Mouse (Mus musculus) MEL (cell line): Measurements from ENCODE around the gene Mypop. TPM values are rescaled to one million over a fixed set of nuclear protein-coding genes. Genes with fewer than 3 reads are reported as not detected.

Experiments used
- DNase-seq: peaks from one replicate; pipeline ENCODE4 v3.0.0; 2011; ENCODE audit warnings: low read depth, low spot score
- H3K27ac ChIP-seq: 2 replicates; pipeline ENCODE4 v1.5.1; 2012; ENCODE audit warnings: low read depth, mild to moderate bottlenecking, control low read depth, low read length, moderate library complexity; ENCODE audit not compliant: control insufficient read depth
- H3K27me3 ChIP-seq, 2 experiments: fragments of 150-350 bp in 1 of 2; sonication (generic) in 1 of 2; 2 replicates each; pipeline ENCODE4 v1.6.1; 2012; ENCODE audit warnings: low read length in 2 of 2, mild to moderate bottlenecking in 2 of 2, improper control_type of control experiment in 1 of 2, moderate library complexity in 1 of 2; ENCODE audit not compliant: insufficient read depth in 2 of 2, control insufficient read depth in 1 of 2
- H3K36me3 ChIP-seq, 2 experiments: 2 replicates each; pipeline ENCODE4 v1.6.1; 2012 to 2014; ENCODE audit warnings: low read length in 2 of 2, improper control_type of control experiment in 1 of 2, inconsistent platforms in 1 of 2, mild to moderate bottlenecking in 1 of 2; ENCODE audit not compliant: insufficient read depth in 2 of 2, control insufficient read depth in 1 of 2
- H3K4me1 ChIP-seq, 2 experiments: fragments of 150-350 bp in 1 of 2; sonication (generic) in 1 of 2; 2 replicates each; pipeline ENCODE4 v1.6.1; 2012; ENCODE audit warnings: low read length in 2 of 2, improper control_type of control experiment in 1 of 2, mild to moderate bottlenecking in 1 of 2; ENCODE audit not compliant: insufficient read depth in 2 of 2, control insufficient read depth in 1 of 2
- H3K4me3 ChIP-seq, 2 experiments: fragments of 150-350 bp in 1 of 2; sonication (generic) in 1 of 2; 2 replicates each; pipeline ENCODE4 v1.5.1; 2012; ENCODE audit warnings: low read depth in 2 of 2, low read length in 2 of 2, mild to moderate bottlenecking in 2 of 2, moderate library complexity in 2 of 2, control low read depth in 1 of 2, improper control_type of control experiment in 1 of 2; ENCODE audit not compliant: control insufficient read depth in 1 of 2, insufficient read depth in 1 of 2
- H3K79me2 ChIP-seq: 2 replicates; pipeline ENCODE4 v1.6.1; 2012; ENCODE audit warnings: mild to moderate bottlenecking, low read length, moderate library complexity; ENCODE audit not compliant: control insufficient read depth, poor library complexity, insufficient read depth
- H3K9ac ChIP-seq: 2 replicates; pipeline ENCODE4 v1.6.1; 2012; ENCODE audit warnings: low read depth, mild to moderate bottlenecking, control low read depth, low read length, moderate library complexity; ENCODE audit not compliant: control insufficient read depth, poor library complexity, severe bottlenecking
- H3K9me3 ChIP-seq: fragments of 150-350 bp; sonication (generic); replicated peaks from 2 replicates; pipeline ENCODE4 v1.6.1; 2012; ENCODE audit warnings: mild to moderate bottlenecking, low read length, improper control_type of control experiment, moderate library complexity; ENCODE audit not compliant: insufficient read depth
- E2F4 ChIP-seq: IDR thresholded peaks from 2 replicates; pipeline ENCODE4 v1.6.1; 2011; ENCODE audit warnings: low read depth, low read length, improper control_type of control experiment, borderline replicate concordance
- ELF1 ChIP-seq: IDR thresholded peaks from 2 replicates; pipeline ENCODE4 v1.6.1; 2014; ENCODE audit warnings: low read depth, mild to moderate bottlenecking, inconsistent platforms, low read length, improper control_type of control experiment, moderate library complexity
- GABPA ChIP-seq: IDR thresholded peaks from 2 replicates; pipeline ENCODE4 v1.6.1; 2012; ENCODE audit warnings: low read depth, mild to moderate bottlenecking, inconsistent platforms, low read length, improper control_type of control experiment, moderate library complexity
- JUND ChIP-seq: IDR thresholded peaks from 2 replicates; pipeline ENCODE4 v1.6.1; 2011; ENCODE audit warnings: low read depth, mild to moderate bottlenecking, improper control_type of control experiment, low read length
- KAT2A ChIP-seq: conservative IDR thresholded peaks from 2 replicates; pipeline ENCODE4 v1.6.1; 2012; ENCODE audit warnings: low read depth, low read length, improper control_type of control experiment, inconsistent platforms
- MAZ ChIP-seq: IDR thresholded peaks from 2 replicates; pipeline ENCODE4 v1.6.1; 2012; ENCODE audit warnings: low read depth, mild to moderate bottlenecking, inconsistent platforms, low read length, improper control_type of control experiment
- MXI1 ChIP-seq: IDR thresholded peaks from 2 replicates; pipeline ENCODE4 v1.6.1; 2011; ENCODE audit warnings: mild to moderate bottlenecking, low read depth, low read length, improper control_type of control experiment
- MYB ChIP-seq: IDR thresholded peaks from 2 replicates; pipeline ENCODE4 v1.6.1; 2011; ENCODE audit warnings: mild to moderate bottlenecking, low read depth, low read length, improper control_type of control experiment
- MYC ChIP-seq: IDR thresholded peaks from 2 replicates; pipeline ENCODE4 v1.6.1; 2011; ENCODE audit warnings: low read depth, mild to moderate bottlenecking, low read length, improper control_type of control experiment, moderate library complexity
- NELFE ChIP-seq: IDR thresholded peaks from 2 replicates; pipeline ENCODE4 v1.6.1; 2011; ENCODE audit warnings: low read depth, low read length, improper control_type of control experiment
- POLR2A ChIP-seq, 2 experiments: IDR thresholded peaks; 2 replicates each; pipeline ENCODE4 v1.6.1; 2011 to 2012; ENCODE audit warnings: low read length in 2 of 2, mild to moderate bottlenecking in 2 of 2, control low read depth in 1 of 2, improper control_type of control experiment in 1 of 2, low read depth in 1 of 2, moderate library complexity in 1 of 2; ENCODE audit not compliant: control insufficient read depth in 1 of 2, insufficient read depth in 1 of 2, poor library complexity in 1 of 2
- POLR2AphosphoS2 ChIP-seq: IDR thresholded peaks from 2 replicates; pipeline ENCODE4 v1.6.1; 2011; ENCODE audit warnings: low read length, improper control_type of control experiment
- POLR2AphosphoS5 ChIP-seq: IDR thresholded peaks from 2 replicates; pipeline ENCODE4 v1.6.1; 2012; ENCODE audit warnings: low read depth, borderline replicate concordance, mild to moderate bottlenecking, inconsistent platforms, low read length, moderate library complexity, mixed read lengths
- RCOR1 ChIP-seq: IDR thresholded peaks from 2 replicates; pipeline ENCODE4 v1.6.1; 2012; ENCODE audit warnings: low read depth, mild to moderate bottlenecking, inconsistent platforms, low read length, improper control_type of control experiment
- TAL1 ChIP-seq: IDR thresholded peaks from 2 replicates; pipeline ENCODE4 v1.6.1; 2012; ENCODE audit warnings: mild to moderate bottlenecking, inconsistent platforms, low read length, moderate library complexity, mixed read lengths
- USF1 ChIP-seq: IDR thresholded peaks from 2 replicates; pipeline ENCODE4 v1.6.1; 2014; ENCODE audit warnings: low read depth, mild to moderate bottlenecking, inconsistent platforms, low read length, improper control_type of control experiment, moderate library complexity
- USF2 ChIP-seq, 2 experiments: IDR thresholded peaks; 2 replicates each; pipeline ENCODE4 v1.6.1; 2011 to 2012; ENCODE audit warnings: improper control_type of control experiment in 2 of 2, low read length in 2 of 2, borderline replicate concordance in 1 of 2, inconsistent platforms in 1 of 2, low read depth in 1 of 2, mild to moderate bottlenecking in 1 of 2; ENCODE audit not compliant: insufficient read depth in 1 of 2
- ZC3H11A ChIP-seq: IDR thresholded peaks from 2 replicates; pipeline ENCODE4 v1.6.1; 2012; ENCODE audit warnings: low read depth, mild to moderate bottlenecking, inconsistent platforms, low read length, improper control_type of control experiment
- ZMIZ1 ChIP-seq: IDR thresholded peaks from 2 replicates; pipeline ENCODE4 v1.6.1; 2012; ENCODE audit warnings: low read depth, mild to moderate bottlenecking, inconsistent platforms, low read length, improper control_type of control experiment, moderate library complexity
- ZNF384 ChIP-seq: IDR thresholded peaks from 2 replicates; pipeline ENCODE4 v1.6.1; 2012; ENCODE audit warnings: low read depth, mild to moderate bottlenecking, inconsistent platforms, low read length, improper control_type of control experiment
- polyA plus RNA-seq, 2 experiments: library from polyadenylated mRNA; stranded (reverse) in 1 of 2; unstranded in 1 of 2; fragments of >175 nt in 1 of 2; fragments of >200 nt in 1 of 2; gene quantifications; 2 replicates each; pipeline versions ENCODE4 v1.2.1 to v1.2.4; 2012; ENCODE audit warnings: low replicate concordance in 2 of 2, low read depth in 1 of 2; ENCODE audit not compliant: insufficient read length in 2 of 2, insufficient read depth in 1 of 2, missing spikeins in 1 of 2
- total RNA-seq: library from RNA; depleted of rRNA; stranded (reverse); fragments of 300-350 nt; gene quantifications from 2 replicates; pipeline ENCODE4 v1.2.3, GENCODE M21; 2012

Mypop gene
- total and polyA plus RNA-seq, 3 experiments, result 1.2 to 6.5 TPM; not detected in 1

GRCm38 (mm10) chr7:19017909-19018308 is 26.9 kb downstream of the Mypop start:
- H3K36me3 ChIP-seq, result no peaks in the 10 kb centered on the region
- H3K27ac ChIP-seq, result no peak overlapping the region
- H3K9ac ChIP-seq, result no peak overlapping the region
- peaks cover 2 to 6% of the 10 kb centered on the region in 2 experiments; a peak in 3 of 4 replicates for H3K27me3 ChIP-seq
- H3K9me3 ChIP-seq, result no peaks in the 10 kb centered on the region
- no peaks in the 10 kb centered on the region for H3K4me1 ChIP-seq
- no peak for TF ChIP-seq MYB
- no peak for TF ChIP-seq JUND
- no peak for TF ChIP-seq KAT2A
- no peak for TF ChIP-seq POLR2AphosphoS2
- TF ChIP-seq ZMIZ1, result no peak
- DNase-seq, result no peak
- H3K79me2 ChIP-seq, result no peaks in the 10 kb centered on the region
- H3K4me3 ChIP-seq, result no peak overlapping the region

GRCm38 (mm10) chr7:19021048-19021447 is 30.0 kb downstream of the Mypop start:
- Histone ChIP-seq H3K27me3 (peaks cover 2 to 6% of the 10 kb centered on the region in 2 experiments; a peak in 3 of 4 replicates), H3K4me3 (no peak overlapping the region), H3K36me3 (peaks cover 0 to 10% of the 10 kb centered on the region in 2 experiments; a peak in 2 of 4 replicates), H3K9me3 (no peaks in the 10 kb centered on the region), H3K4me1 (peaks cover 4 to 8% of the 10 kb centered on the region in 2 experiments), H3K9ac (no peak overlapping the region), H3K27ac (no peak overlapping the region), H3K79me2 (peaks cover 18% of the 10 kb centered on the region)
- TF ChIP-seq KAT2A (no peak), USF2 (IDR thresholded peaks at IDR 0.05; ENCODE audit: borderline replicate concordance in 1 of 2, insufficient read depth in 1 of 2, low read depth in 1 of 2, low read length in 2 of 2) (no peak), NELFE (no peak), ZNF384 (no peak), ELF1 (no peak), ZC3H11A (no peak), JUND (no peak), POLR2AphosphoS5 (no peak), POLR2AphosphoS2 (no peak), E2F4 (no peak), USF1 (no peak), RCOR1 (no peak), POLR2A (IDR thresholded peaks at IDR 0.05; ENCODE audit: control insufficient read depth in 1 of 2, insufficient read depth in 1 of 2, low read depth in 1 of 2, low read length in 2 of 2, poor library complexity in 1 of 2) (no peak), GABPA (no peak), MYB (no peak), MXI1 (no peak), TAL1 (no peak), MAZ (no peak), MYC (no peak)
- DNase-seq, result no peak
